Comparison of ENCODE assay signal across 8 mouse cellular contexts in the genomic region with DNA sequence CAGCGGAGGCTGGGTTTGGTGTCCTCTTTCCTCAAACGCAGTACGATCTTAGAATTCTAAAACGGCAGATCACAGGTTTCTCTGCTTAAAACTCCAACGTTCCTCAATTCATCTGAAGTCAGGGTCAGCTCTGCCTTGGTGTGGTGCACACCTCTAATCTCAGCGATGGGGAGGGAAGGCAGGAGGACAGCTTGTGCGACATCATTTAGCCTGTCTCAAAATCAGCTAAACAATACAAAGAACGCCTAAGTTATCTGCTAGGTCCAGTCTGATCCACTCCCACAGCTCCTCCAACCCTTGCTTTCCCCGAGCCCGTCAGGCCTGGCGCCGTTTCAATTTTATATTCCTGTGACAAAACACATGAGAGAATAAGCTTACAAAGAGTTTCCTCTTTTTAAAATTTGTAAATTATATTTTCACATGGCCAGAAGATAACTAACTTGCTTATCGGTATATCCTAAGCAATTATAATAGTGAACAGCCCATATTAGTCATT. TPM values are rescaled to one million over a fixed set of nuclear protein-coding genes. Genes with fewer than 3 reads are reported as not detected.
DNase-seq lines count a peak whose midpoint lies in the region; ATAC-seq lines count a peak whose summit lies in the region.

No protein-coding gene starts in this region.

- H3K27me3 ChIP-seq in intestine, embryonic 15.5 days (replicated peaks) = no peaks in the 10 kb centered on the region
- no peaks in the 10 kb centered on the region for H3K27me3 ChIP-seq in midbrain, embryonic 11.5 days (ENCODE audit: control insufficient read depth, insufficient read depth, low read length)

- peak overlapping the region; percentile 79 for H3K4me2 ChIP-seq in intestine, embryonic 15.5 days (replicated peaks)
- peak overlapping the region; percentile 39 for H3K4me2 ChIP-seq in midbrain, embryonic 11.5 days

- H3K36me3 ChIP-seq in intestine, embryonic 15.5 days = no peaks in the 10 kb centered on the region
- H3K36me3 ChIP-seq in midbrain, embryonic 11.5 days (ENCODE audit: control insufficient read depth, insufficient read depth, low read length) = no peaks in the 10 kb centered on the region

- ATAC-seq in intestine, embryonic 15.5 days = 0 out of 2 replicates have a peak, but pooled peaks have one; percentile 14
- peak; percentile 19; the same call in 1 of the 2 replicates for ATAC-seq in midbrain, embryonic 11.5 days (ENCODE audit: low FRiP score)

- DNase-seq in cerebellum, adult 9-10 months = peak; percentile 31
- no peak for DNase-seq in cerebellum, adult 11-12 months
- DNase-seq in right cerebral cortex, postnatal 4 days = peak; percentile 44
- no peak for DNase-seq in right cerebral cortex, adult 18-20 months
- no peak for DNase-seq in midbrain, embryonic 11.5 days (ENCODE audit: low spot score, missing footprints)
- no peak for DNase-seq in thymus, postnatal 4 days
- DNase-seq in spleen, adult 18-20 months = no peak

- H3K4me3 ChIP-seq in intestine, embryonic 15.5 days (replicated peaks) = peak overlapping the region; percentile 45
- H3K4me3 ChIP-seq in midbrain, embryonic 11.5 days (ENCODE audit: low read depth, low read length) = peak overlapping the region; percentile 17

- 19% methylated on average over 13 of the region's 13 CpGs for WGBS in intestine, embryonic 15.5 days
- WGBS in midbrain, embryonic 11.5 days = 31% methylated on average over 13 of the region's 13 CpGs

- H3K27ac ChIP-seq in intestine, embryonic 15.5 days = no peak overlapping the region
- H3K27ac ChIP-seq in midbrain, embryonic 11.5 days (ENCODE audit: low read depth, low read length) = no peak overlapping the region

- H3K4me1 ChIP-seq in intestine, embryonic 15.5 days (replicated peaks) = peaks cover 3% of the 10 kb centered on the region; the same call in 1 of the 2 replicates
- peaks cover 4% of the 10 kb centered on the region; the same call in 1 of the 2 replicates for H3K4me1 ChIP-seq in midbrain, embryonic 11.5 days (ENCODE audit: control insufficient read depth, insufficient read depth, low read length)

- peak overlapping the region; percentile 45 for H3K9ac ChIP-seq in intestine, embryonic 15.5 days
- peak overlapping the region; percentile 24 for H3K9ac ChIP-seq in midbrain, embryonic 11.5 days (ENCODE audit: low read length)

- no peaks in the 10 kb centered on the region for H3K9me3 ChIP-seq in intestine, embryonic 15.5 days
- H3K9me3 ChIP-seq in midbrain, embryonic 11.5 days (ENCODE audit: control insufficient read depth, low read length) = no peaks in the 10 kb centered on the region

RNA-seq across cellular contexts. Expression of gene 1700125H20Rik, which starts 13.1 kb away (rescaled TPM):
- not detected in 2 replicates for polyA plus RNA-seq in intestine, embryonic 15.5 days (2015; fragmentation: Nextera tagmentation; extraction: Ambion mirVana)
- 0.25 and 0.27 TPM in 2 replicates for polyA plus RNA-seq in midbrain, embryonic 11.5 days (2014; fragmentation: Nextera tagmentation; extraction: Ambion mirVana)

RNA-seq across cellular contexts. Expression of gene Usp32, which starts 43.4 kb away (rescaled TPM):
- 3.4 and 4.3 TPM in 2 replicates for polyA plus RNA-seq in intestine, embryonic 15.5 days (2015; fragmentation: Nextera tagmentation; extraction: Ambion mirVana)
- 7.0 and 8.1 TPM in 2 replicates for polyA plus RNA-seq in midbrain, embryonic 11.5 days (2014; fragmentation: Nextera tagmentation; extraction: Ambion mirVana)

RNA-seq across cellular contexts. Expression of gene Appbp2, which starts 51.6 kb away (rescaled TPM):
- 36.8 and 40.6 TPM in 2 replicates for polyA plus RNA-seq in intestine, embryonic 15.5 days (2015; fragmentation: Nextera tagmentation; extraction: Ambion mirVana)
- 63.5 and 69.3 TPM in 2 replicates for polyA plus RNA-seq in midbrain, embryonic 11.5 days (2014; fragmentation: Nextera tagmentation; extraction: Ambion mirVana)

Comparison
In these comparisons a context has a peak if more than half of its experiments do, and no peak if none do; other contexts are left out.
1. DNase-seq: peak in cerebellum, adult 9-10 months (single experiment) and right cerebral cortex, postnatal 4 days (single experiment); none in cerebellum, adult 11-12 months (single experiment), right cerebral cortex, adult 18-20 months (single experiment), midbrain, embryonic 11.5 days (single experiment), thymus, postnatal 4 days (single experiment) and spleen, adult 18-20 months (0 of 2).